Mouse (Mus musculus): Measurements from ENCODE around the gene Fam78a. TPM values are rescaled to one million over a fixed set of nuclear protein-coding genes. Genes with fewer than 3 reads are reported as not detected.

Fam78a gene
- 1 to 10 TPM; 1.2 to 2.3 TPM for total RNA-seq (2021)

DNA sequence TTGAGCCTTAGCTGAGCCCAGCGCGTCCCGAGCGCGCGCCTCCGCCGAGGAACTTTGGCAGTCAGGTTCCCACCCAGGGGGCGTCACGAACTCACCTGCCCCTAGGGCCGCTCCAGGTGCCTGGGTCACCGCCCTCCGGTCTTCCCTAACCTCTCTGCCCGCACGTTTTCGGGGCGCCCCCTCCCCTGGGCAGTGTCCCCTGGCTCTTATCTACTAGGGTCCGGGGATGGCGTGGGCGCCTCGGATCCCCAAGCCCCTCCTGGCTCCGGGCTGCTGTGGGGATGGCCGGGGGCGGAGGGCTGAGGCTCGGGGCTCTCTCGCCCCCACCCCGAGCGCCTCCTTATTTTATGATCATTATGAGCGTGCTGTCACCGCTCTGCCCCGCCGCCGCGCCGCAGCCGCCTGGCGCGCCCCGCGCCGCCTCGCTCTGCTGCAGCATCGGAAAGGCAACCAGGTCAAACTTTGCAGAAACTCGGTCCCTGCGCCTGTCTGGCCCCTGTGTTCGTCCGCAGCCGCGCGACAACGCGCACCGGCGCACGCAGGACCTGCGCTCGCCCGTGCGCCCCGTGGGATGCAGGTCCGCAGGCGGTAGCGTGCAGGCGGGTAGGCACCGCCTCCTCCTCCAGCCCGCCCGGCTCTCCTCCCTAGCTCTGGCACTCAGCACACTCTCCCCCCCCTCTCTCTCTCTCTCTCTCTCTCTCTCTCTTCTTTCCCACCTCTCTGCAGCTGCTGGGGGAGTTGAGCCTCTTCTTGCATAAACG, at the start of gene Fam78a:
Gene Fam78a, minus strand, starts transcription at position 747 of the 761 bp plus-strand sequence.
- DNase-seq (ENCODE audit: extremely low spot score in 1 of 2, low spot score in 2 of 2): peak in 1 of 2 experiments; percentile 55
- intact Hi-C loops (cut with DNase I): no loop called here

DNA sequence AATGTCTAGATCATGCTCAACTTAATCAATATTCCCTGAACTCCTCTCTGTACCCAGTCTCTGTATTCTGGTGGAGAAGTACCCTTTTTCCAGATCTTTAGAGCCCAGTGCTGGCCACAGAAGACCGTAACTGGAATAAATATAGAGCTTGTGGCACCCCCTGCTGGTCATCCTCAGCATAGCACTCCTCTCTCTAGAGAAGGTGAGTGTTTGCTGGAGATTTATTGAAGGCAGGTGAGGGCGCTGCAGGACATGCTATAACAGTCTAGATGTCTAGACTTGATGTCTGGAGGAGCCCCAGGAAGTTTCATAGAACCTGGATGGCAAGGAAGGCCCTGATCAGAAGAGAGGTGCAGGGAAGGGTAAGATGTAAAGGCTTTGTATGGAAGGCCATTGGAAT, 49.4 kb upstream of the Fam78a start:
- intact Hi-C loops (cut with DNase I): loop anchor here (5.0 kb wide), 2 partner anchors 77 to 92 kb away; no protein-coding TSS in a partner anchor
- DNase-seq (ENCODE audit: extremely low spot score in 1 of 2, low spot score in 2 of 2): peak; percentile 86 to 87

DNA sequence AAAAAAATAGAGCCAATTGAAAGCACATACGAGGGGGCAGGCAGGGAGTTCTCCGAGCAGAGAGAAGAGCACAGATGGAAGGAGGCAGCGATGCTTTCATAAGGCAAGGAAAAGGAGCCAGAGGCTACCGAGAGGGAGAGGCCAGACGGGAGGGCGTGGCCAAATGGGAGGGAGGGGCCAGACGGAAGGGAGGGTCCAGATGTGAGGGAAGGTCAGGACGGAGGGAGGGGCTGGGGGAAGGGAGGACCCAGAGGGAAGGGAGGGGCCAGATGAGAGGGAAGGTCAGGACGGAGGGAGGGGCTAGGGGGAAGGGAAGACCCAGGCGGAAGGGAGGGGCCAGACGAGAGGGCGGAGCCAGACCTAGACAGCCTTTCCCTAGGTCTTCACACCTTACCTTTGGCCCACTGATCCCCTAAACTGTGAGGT, 47.9 kb upstream of the Fam78a start:
- DNase-seq (ENCODE audit: extremely low spot score in 1 of 2, low spot score in 2 of 2): peak in 1 of 2 experiments; percentile 79
- intact Hi-C loops (cut with DNase I): loop anchor here (5.0 kb wide), 2 partner anchors 75 to 90 kb away; no protein-coding TSS in a partner anchor

DNA sequence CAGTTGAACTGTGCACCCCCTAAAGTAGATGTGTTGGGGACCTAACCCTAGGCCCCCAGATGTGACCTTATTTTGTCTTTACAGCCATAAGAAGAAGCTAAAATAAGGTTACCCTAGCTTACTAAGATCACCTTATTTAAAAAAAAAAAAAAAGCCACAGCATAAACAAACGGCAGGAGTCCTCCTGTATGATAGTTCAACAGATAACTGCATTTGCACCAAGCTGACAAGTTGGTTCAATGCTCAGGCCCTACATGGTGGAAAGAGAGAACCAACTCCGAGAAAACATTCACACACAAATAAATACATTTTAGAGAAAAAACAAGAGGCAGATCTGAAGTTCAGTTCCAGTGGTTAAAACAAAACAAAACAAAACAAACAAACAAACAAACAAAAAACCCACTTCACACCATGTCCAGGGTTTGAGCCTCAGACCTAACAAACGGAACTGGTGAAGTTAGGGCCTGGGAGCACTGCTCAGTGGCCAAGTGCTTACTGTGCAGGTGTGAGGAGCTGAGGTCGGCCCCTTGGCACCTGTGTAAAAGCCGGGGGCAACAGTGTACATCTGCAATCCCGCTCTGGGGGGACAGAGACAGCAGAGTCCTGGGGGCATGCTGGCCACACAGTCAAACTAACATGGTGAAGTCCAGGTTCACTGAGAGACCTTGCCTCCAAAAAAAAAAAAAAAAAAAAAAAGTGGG, 47.4 kb upstream of the Fam78a start:
- intact Hi-C loops (cut with DNase I): loop anchor here (5.0 kb wide), 2 partner anchors 75 to 90 kb away; no protein-coding TSS in a partner anchor
- DNase-seq (ENCODE audit: extremely low spot score in 1 of 2, low spot score in 2 of 2): no peak

DNA sequence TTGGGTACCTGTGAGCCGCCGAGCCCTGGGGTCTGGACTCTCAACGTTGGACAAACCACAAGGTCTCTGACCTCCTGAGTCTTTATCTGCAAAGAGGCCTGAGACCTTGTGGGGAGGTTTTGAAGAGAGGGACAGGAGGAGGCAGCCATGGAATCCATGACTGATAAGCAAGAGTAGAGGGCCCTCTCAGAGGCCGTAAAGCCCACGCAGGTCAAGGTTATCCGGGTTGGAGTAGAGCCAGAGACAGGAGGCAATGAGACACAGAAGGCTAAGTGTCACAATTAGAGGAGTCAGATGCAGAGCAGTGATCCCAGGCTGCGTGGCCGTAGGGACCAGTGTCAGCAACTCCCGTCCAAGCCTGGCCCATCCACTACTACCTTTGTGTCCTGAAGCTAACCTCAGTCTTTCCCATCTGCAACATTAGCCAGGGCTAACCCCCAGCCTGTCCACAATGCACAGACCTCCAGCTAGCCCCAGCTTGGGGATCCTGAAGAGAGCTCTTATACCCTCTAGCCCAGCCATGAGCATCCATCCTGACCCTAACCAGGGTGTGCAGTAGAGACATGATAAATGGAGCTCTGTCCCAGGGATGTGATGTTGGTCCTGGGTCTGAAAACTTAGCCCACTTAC, 46.7 kb upstream of the Fam78a start:
- DNase-seq (ENCODE audit: extremely low spot score in 1 of 2, low spot score in 2 of 2): no peak
- intact Hi-C loops (cut with DNase I): loop anchor here (5.0 kb wide), 2 partner anchors 74 to 89 kb away; no protein-coding TSS in a partner anchor

DNA sequence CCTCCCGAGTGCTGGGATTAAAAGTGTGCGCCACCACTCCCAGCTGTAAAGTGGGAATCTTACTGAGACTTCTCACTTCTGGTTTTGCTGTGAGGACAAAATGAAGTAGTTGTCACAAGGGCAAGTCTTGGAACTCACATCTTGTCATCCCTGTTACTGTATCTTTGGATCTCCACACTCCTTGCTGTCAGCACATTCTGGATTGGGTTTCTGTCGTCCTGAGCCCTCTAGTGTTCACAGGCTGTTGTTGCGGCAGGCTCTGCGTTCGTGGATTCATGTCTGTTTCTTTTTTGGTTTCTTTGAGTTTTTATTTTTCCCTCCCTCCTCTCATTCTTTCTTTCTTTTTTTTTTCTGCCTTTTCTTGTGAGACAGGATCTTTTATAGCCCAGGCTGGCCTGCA, 45.8 kb upstream of the Fam78a start:
- intact Hi-C loops (cut with DNase I): loop anchor here (5.0 kb wide), 2 partner anchors 73 to 88 kb away; no protein-coding TSS in a partner anchor
- DNase-seq (ENCODE audit: extremely low spot score in 1 of 2, low spot score in 2 of 2): peak; percentile 56 to 63

DNA sequence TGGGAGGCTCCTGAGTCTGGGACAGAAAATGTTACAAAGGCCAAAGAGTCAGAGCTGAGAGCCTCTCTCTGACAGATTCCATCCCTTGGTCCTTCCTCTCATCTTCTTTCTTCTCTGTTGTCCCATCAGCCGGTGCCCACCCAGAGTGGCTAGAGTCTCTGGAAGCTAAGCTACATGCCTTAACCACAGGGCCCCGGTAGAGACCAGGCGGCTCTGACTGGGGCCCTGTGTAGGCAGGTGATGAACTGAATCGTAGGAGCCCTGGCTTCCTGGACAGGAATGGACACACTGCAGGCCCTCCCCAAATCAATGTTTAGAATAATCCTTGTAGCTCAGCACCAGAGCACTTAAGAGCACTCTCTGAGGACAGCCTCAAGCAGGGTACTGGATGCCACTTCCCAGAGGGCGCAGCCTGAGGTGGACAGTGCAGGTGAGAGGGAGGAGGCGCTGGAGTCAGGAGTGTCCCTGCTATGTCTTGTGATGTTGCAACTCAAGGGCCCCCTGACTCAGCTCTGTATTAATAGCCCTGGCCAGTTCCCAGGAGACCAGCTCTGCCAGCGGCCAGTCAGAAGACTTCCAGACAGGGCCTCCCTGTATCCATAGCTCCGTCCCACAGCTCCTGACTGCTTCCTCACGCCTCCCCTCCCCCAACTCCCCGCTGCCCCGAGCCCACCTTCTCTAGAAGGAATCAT, 44.9 kb upstream of the Fam78a start:
- DNase-seq (ENCODE audit: extremely low spot score in 1 of 2, low spot score in 2 of 2): peak in 1 of 2 experiments; percentile 48
- intact Hi-C loops (cut with DNase I): loop anchor here (5.0 kb wide), 3 partner anchors 42 to 87 kb away; no protein-coding TSS in a partner anchor

DNA sequence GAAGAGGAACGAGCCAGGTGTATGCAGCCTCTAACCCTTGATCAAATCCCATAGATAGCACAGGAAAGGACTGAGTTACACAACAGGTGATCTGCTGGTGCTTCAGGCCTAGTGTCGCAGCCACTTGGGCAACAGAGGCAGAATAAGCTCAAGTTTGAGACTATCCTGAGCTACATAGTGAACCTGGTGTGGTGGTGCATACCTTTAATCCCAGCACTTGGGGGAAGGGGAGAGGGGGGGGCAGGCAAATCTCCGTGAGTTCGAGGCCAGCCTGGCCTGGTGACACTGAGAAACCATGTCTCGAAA, 43.8 kb upstream of the Fam78a start:
- DNase-seq (ENCODE audit: extremely low spot score in 1 of 2, low spot score in 2 of 2): no peak
- intact Hi-C loops (cut with DNase I): loop anchor here (5.0 kb wide), 1 partner anchor 41 kb away; no protein-coding TSS in a partner anchor

DNA sequence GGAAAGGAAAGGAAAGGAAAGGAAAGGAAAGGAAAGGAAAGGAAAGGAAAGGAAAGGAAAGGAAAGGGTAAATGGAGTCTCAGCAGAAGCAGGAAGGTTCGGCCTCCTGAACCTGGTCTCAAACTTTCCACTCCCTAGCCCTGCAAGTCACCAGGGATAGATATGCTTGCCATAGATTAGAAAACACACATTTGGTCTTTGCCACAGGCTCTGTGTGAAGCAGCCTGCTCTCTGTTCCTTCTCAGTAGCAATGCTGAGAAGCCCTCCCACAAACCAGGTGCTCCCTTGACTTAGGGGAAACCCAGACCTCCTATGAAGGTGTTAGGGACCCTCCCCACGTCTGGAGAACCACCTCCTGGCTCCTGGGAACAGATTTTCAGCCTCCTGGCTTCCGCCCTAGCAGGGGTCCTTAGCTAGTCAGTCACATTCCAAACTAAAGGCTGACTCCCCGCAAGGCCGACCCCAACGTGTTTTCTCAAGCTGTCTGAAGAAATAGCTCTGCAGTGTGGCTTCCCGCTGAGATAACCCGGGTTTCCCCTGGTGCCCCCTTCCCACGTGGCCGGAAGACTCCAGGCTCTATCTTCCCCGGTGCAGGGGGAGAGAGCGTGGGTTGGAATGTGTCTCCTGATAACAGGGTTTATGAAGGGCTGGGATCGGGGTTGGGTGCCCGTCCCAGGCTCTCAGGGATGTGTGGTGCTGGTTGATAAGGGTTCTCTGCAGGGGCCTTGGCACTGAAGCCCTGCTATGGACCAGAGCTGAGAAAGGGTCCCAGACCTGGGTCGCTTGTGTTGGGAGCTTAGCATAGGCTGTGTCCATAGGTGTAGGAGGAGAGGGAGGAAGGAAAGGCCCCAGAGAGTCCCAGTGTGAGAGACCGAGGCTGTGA, 43.2 kb upstream of the Fam78a start:
- intact Hi-C loops (cut with DNase I): loop anchor here (5.0 kb wide), 1 partner anchor 41 kb away; no protein-coding TSS in a partner anchor
- peak in 1 of 2 experiments; percentile 59 for DNase-seq (ENCODE audit: extremely low spot score in 1 of 2, low spot score in 2 of 2)

DNA sequence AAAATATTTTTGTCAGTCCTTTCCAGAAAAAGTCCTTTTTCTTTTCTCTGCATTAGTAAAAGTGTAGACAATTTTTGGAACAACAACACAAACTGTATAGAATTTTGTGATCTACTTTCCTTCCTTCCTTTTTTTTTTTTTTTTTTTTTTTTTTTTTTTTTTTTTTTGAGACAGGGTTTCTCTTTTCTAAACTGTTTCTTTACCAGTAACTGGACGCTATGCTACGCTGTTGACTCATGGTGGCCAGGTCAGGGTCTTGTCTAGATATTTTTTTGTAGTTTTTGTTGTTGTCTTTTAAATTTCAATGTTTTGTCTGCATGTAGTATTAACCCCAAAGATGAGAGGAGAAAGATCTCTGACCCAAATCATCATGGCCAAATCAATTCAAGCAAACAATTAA, 37.1 kb upstream of the Fam78a start:
- DNase-seq (ENCODE audit: extremely low spot score in 1 of 2, low spot score in 2 of 2): no peak
- intact Hi-C loops (cut with DNase I): no loop called here

DNA sequence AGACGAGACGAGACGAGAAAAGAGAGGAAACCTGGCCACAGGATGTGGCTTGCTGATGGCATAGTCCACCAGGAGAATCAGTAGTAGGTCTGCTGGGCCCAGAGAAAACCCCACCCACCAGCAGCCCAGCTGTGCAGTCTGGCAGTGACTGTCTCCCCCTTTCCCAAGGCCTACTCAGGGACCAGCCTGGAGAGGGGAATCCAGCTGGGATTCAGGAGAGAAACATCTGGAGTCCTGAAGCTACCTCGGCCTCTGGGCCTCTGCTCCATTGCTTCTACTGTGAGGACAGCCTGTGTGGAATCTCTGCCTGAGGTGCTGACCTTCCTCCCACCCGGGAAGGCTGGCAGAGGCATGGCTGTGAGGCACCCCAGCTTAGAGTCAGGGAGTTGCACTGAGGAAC, 36.5 kb upstream of the Fam78a start:
- intact Hi-C loops (cut with DNase I): no loop called here
- DNase-seq (ENCODE audit: extremely low spot score in 1 of 2, low spot score in 2 of 2): no peak

DNA sequence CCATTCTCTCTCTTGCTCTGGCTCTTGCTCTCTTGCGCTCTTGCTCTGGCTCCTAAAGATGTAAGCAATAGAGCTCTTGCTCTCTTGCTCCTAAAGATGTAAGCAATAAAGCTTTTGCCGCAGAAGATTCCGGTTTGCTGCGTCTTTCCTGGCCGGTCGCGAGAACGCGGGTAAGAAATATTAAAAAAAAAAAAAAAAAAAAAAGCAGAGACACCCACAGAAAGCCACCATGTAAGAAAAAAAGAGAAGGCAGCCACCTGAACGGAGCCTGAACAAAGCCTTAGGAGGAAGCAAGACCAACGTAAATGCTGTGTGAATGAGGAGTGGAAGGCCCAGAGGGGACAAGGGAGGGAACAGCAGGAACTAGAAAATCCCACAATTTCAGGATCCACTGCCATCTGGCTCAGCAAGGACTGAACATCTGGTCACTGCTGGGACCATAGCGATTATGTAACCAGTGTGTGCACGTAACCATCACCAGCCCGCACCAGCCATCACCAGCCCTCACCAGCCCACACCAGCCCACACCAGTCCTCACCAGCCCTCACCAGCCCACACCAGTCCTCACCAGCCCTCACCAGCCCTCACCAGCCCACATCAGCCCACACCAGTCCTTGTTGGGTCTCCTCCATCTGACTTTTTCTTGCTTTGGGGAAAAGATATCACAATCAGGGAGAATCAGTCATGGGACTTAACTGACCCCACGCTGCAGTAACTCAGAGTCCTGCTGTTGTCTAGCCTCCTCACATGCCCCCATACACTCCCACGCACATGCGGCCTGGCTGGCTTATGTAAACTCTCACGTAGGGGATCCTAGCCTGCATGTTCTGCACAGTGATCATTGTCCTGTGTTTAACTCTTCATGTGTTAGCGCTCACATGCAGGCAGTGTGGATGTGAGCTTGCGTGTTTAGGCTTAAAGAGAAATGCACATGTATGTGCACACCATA, 35.4 kb upstream of the Fam78a start:
- DNase-seq (ENCODE audit: extremely low spot score in 1 of 2, low spot score in 2 of 2): no peak
- intact Hi-C loops (cut with DNase I): no loop called here

DNA sequence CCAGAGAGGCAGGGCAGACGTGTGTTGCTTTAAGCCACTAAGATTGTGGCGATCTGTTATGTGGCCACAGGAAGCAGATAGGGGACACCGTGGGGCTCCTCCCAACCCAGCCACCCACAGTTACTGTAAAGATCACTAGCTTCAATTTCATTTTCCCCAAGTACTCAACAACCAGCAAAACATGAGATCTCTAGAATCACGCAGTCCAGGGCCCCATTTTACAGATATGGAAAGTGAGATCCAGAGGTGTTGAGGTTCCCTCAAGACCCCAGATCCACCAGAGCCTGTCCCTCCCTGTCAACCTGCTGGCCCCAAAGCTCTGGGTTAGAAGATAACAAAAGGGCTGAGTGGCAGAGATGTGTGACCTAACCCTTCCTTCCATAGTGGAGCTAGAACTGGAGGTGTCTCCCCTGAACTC, 31.2 kb upstream of the Fam78a start:
- intact Hi-C loops (cut with DNase I): no loop called here
- no peak for DNase-seq (ENCODE audit: extremely low spot score in 1 of 2, low spot score in 2 of 2)

DNA sequence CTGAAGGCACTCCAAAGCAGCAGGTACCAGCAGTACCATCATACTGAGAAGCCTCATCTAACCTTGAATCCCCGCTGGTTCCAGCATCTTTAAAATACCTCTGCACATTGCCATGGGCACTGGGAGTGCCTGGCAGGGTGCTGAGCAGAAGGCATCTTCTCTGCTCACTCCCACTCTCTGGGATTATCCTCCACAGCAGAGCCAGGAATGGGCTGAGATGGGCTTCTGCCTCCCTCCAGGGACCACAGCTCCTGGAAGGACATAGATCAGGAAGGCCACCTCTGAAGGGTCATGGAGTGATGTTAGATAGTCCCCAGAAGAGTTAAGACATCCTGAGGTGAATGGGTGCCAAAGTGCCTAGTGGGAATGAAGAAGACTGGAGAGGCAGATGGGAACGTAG, 27.9 kb upstream of the Fam78a start:
- intact Hi-C loops (cut with DNase I): no loop called here

DNA sequence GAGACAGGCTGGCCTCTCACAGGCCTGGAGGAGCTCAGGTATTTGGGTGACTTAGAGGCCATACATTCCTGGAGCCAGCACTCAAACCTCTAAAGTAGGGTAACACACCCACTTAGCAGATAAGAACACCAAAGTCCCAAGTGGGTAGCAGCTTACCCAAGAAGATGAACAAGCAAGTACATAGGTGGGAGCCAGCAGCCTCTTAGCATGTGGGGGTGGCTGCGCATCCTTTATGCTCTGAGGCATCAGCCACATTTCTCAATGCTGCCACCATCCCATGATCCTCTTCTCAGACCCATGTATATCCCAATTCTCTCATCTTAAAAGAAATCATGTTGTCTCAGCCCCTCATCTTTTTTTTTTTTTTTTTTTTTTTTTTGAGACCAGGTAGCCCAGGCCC, 26.6 kb upstream of the Fam78a start:
- DNase-seq (ENCODE audit: extremely low spot score in 1 of 2, low spot score in 2 of 2): no peak
- intact Hi-C loops (cut with DNase I): no loop called here

More for the DNA sequence above, 27.9 kb upstream of the Fam78a start:
- DNase-seq (ENCODE audit: extremely low spot score in 1 of 2, low spot score in 2 of 2): no peak

DNA sequence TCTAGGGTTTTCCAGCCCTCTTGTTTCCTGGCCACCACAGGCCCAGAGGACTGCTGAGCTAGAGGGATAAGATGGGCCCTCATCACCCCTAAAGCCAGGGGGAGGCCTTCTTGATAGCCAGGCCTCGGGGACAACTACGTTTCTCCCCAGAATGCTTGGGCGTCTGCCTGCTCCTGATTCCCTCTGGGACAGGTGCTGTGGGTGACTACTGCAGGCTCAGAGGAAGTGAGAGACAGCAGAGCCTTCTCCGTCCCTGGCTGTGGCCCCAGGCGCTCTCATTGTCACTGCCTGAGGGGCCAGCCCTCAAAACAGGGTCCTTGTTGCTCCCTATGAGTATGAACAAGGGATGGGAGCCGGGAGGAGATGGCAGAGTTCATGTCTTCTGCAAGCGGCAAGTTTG, 21.3 kb upstream of the Fam78a start:
- intact Hi-C loops (cut with DNase I): no loop called here
- DNase-seq (ENCODE audit: extremely low spot score in 1 of 2, low spot score in 2 of 2): no peak
